Mouse (Mus musculus): ENCODE measurements around the gene Stx7. TPM values are rescaled to one million over a fixed set of nuclear protein-coding genes. Genes with fewer than 3 reads are reported as not detected.

Gene Stx7
- total RNA-seq, 2 experiments from 2014 or later, result 23.6 to 35.9 TPM

- intact Hi-C loops (cut with DNase I; ENCODE audit: low total_unique reads), result no loop called here
- DNase-seq, result peak; percentile 10
Measured at GRCm38 (mm10) chr10:24164137-24164908, 15.2 kb downstream of the Stx7 start.

- intact Hi-C loops (cut with DNase I; ENCODE audit: low total_unique reads), result no loop called here
- DNase-seq, result no peak
Measured at GRCm38 (mm10) chr10:24164909-24165304, 15.8 kb downstream of the Stx7 start.

- intact Hi-C loops (cut with DNase I; ENCODE audit: low total_unique reads), result no loop called here
- DNase-seq, result no peak
Measured at GRCm38 (mm10) chr10:24165526-24166055, 16.5 kb downstream of the Stx7 start.

- intact Hi-C loops (cut with DNase I; ENCODE audit: low total_unique reads), result no loop called here
- DNase-seq, result no peak
Measured at GRCm38 (mm10) chr10:24167978-24168583, 19.0 kb downstream of the Stx7 start.

GRCm38 (mm10) chr10:24168854-24169253, 19.8 kb downstream of the Stx7 start:
- intact Hi-C loops (cut with DNase I; ENCODE audit: low total_unique reads), result no loop called here
- DNase-seq, result no peak

- no peak for DNase-seq
- intact Hi-C loops (cut with DNase I; ENCODE audit: low total_unique reads), result loop anchor here (2.0 kb wide), 1 partner anchor 127 kb away; no protein-coding TSS in a partner anchor
Measured at GRCm38 (mm10) chr10:24171906-24172459, 22.9 kb downstream of the Stx7 start.

GRCm38 (mm10) chr10:24173210-24174001, 24.3 kb downstream of the Stx7 start:
- peak; percentile 53 for DNase-seq
- intact Hi-C loops (cut with DNase I; ENCODE audit: low total_unique reads), result loop anchor here (2.0 kb wide), 1 partner anchor 125 kb away; no protein-coding TSS in a partner anchor

GRCm38 (mm10) chr10:24190392-24190791, 41.3 kb downstream of the Stx7 start:
- no peak for DNase-seq
- intact Hi-C loops (cut with DNase I; ENCODE audit: low total_unique reads), result loop anchor here (5.0 kb wide), 1 partner anchor 107 kb away; no protein-coding TSS in a partner anchor

- intact Hi-C loops (cut with DNase I; ENCODE audit: low total_unique reads), result loop anchor here (5.0 kb wide), 1 partner anchor 105 kb away; no protein-coding TSS in a partner anchor
- DNase-seq, result no peak
Measured at GRCm38 (mm10) chr10:24191977-24192376, 42.9 kb downstream of the Stx7 start.

- intact Hi-C loops (cut with DNase I; ENCODE audit: low total_unique reads), result no loop called here
- DNase-seq, result no peak
Measured at GRCm38 (mm10) chr10:24199303-24199702, 50.2 kb downstream of the Stx7 start.

GRCm38 (mm10) chr10:24200099-24200498, 51.0 kb downstream of the Stx7 start:
- intact Hi-C loops (cut with DNase I; ENCODE audit: low total_unique reads), result no loop called here
- no peak for DNase-seq

- no peak for DNase-seq
- intact Hi-C loops (cut with DNase I; ENCODE audit: low total_unique reads), result no loop called here
Measured at GRCm38 (mm10) chr10:24210075-24210474, 61.0 kb downstream of the Stx7 start.

GRCm38 (mm10) chr10:24213297-24213696, 64.2 kb downstream of the Stx7 start:
- intact Hi-C loops (cut with DNase I; ENCODE audit: low total_unique reads), result no loop called here
- no peak for DNase-seq

GRCm38 (mm10) chr10:24217558-24218268, 68.6 kb downstream of the Stx7 start:
- intact Hi-C loops (cut with DNase I; ENCODE audit: low total_unique reads), result no loop called here
- no peak for DNase-seq

GRCm38 (mm10) chr10:24220931-24221330, 71.8 kb downstream of the Stx7 start:
- no peak for DNase-seq
- intact Hi-C loops (cut with DNase I; ENCODE audit: low total_unique reads), result no loop called here

GRCm38 (mm10) chr10:24222911-24223310, 73.8 kb downstream of the Stx7 start:
- intact Hi-C loops (cut with DNase I; ENCODE audit: low total_unique reads), result no loop called here
- DNase-seq, result no peak

- DNase-seq, result peak; percentile 20
- intact Hi-C loops (cut with DNase I; ENCODE audit: low total_unique reads), result no loop called here
Measured at GRCm38 (mm10) chr10:24223449-24224143, 74.5 kb downstream of the Stx7 start, which contains the start of gene Moxd1. Moxd1 (plus strand) TSS chr10:24223517.

- DNase-seq, result no peak
- intact Hi-C loops (cut with DNase I; ENCODE audit: low total_unique reads), result no loop called here
Measured at GRCm38 (mm10) chr10:24224591-24224990, 75.5 kb downstream of the Stx7 start.
